Mouse (Mus musculus): Measurements from ENCODE around the gene Upk3a. TPM values are rescaled to one million over a fixed set of nuclear protein-coding genes. Genes with fewer than 3 reads are reported as not detected.
"Not testable (repeated sequence)": the region's sequence is repeated elsewhere in the genome, so short reads cannot be mapped to it uniquely, and the experiment has no call there.

Upk3a gene
- polyA plus RNA-seq, 1 experiment = 0.20 TPM

DNA sequence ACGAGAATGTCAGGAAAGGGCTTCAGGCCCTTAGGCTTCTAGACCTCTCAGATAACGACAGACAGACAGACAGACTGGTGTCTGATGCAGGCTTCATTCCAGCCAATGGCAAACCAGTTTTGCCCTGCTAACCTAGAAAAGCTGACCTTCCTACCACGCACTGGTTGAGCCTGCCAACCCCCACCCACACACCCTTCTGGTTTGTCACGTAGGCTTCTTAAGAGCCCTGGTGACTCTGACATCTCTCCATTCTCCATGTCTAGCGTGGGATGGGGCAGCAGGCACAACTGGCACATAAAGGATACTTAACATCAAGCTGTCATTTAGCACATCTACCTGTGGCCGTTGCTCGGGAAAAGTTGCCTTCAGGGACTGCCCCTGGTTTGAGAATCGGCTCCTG, 7.3 kb upstream of the Upk3a start:
- no peak for DNase-seq
- Histone ChIP-seq H3K4me3 (replicated peaks; ENCODE audit: insufficient read depth, low read depth, low read length) (no peak overlapping the region), H3K27me3 (ENCODE audit: control insufficient read depth, insufficient read depth, low read length) (no peaks in the 10 kb centered on the region), H3K27ac (ENCODE audit: insufficient read depth, low read length) (no peak overlapping the region), H3K4me1 (ENCODE audit: control insufficient read depth, insufficient read depth, low read length) (no peaks in the 10 kb centered on the region)
- TF ChIP-seq CTCF (IDR thresholded peaks at IDR 0.05; ENCODE audit: borderline replicate concordance, insufficient read depth, low read depth, low read length) = no peak
- no peak for TF ChIP-seq POLR2A (IDR thresholded peaks at IDR 0.05; ENCODE audit: borderline replicate concordance, insufficient read depth, low read length)
- 82% methylated on average over 8 of the region's 8 CpGs for WGBS

DNA sequence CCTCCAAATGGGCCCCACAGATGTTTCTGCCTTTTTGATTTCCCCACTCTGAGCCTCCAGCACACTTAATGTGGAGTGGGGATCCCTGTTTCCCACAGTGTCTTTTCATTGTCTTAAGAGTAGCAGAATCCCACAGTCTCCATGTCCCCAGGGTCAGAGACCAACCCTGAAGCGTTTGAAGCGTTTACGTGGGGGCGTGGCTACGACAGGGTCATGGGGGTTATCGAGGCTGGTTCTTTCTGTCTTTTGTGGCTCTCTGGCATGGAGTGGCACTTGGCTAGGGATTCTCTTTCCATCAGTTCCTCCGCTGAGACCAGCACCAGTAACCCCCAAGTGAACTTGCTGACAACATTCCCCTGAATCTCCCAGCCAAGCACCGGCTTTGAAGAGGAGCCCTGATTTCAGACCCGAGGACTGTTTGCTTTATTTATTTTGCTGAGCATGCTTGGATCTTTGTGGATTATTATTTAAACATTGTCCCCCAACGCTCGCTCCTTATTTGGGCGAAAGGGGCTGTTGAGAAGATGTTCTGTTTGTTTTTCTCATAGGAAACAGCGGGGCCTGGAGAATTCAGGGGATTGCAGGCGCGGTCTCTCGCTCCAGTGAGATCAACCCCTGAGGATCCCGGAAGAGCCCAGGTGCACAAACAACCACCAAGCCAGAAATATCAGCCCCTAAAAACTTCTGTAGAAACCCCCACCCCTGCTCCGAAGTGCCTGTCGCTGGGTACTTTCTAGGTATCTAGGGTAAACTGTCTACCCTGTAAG, 4.9 kb upstream of the Upk3a start:
- Histone ChIP-seq H3K27ac (ENCODE audit: insufficient read depth, low read length) (no peak overlapping the region), H3K27me3 (ENCODE audit: control insufficient read depth, insufficient read depth, low read length) (no peaks in the 10 kb centered on the region), H3K4me1 (ENCODE audit: control insufficient read depth, insufficient read depth, low read length) (peaks cover 3% of the 10 kb centered on the region; the same call in 1 of the 2 replicates), H3K4me3 (replicated peaks; ENCODE audit: insufficient read depth, low read depth, low read length) (no peak overlapping the region)
- TF ChIP-seq CTCF (IDR thresholded peaks at IDR 0.05; ENCODE audit: borderline replicate concordance, insufficient read depth, low read depth, low read length) (no peak), POLR2A (IDR thresholded peaks at IDR 0.05; ENCODE audit: borderline replicate concordance, insufficient read depth, low read length) (no peak)
- 60% methylated on average over 19 of the region's 19 CpGs for WGBS
- no peak for DNase-seq

DNA sequence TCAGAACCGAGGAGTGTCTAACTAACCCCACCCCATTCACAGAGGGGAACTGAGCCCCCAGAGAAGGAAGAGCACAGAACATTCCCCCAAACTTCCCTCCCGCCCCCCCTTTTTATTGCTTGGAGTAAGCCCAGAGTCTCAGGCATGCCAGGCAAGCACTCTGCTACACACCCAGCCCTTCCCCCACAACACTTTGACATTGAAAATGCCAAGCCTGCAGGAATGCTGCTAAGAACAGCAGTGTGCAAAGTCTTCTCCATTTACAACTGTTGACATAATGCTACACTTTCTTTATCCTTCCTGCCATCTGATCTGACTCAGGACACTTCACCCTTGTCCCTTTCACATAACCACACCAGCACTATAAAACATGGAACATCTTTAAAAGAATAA, 4.3 kb upstream of the Upk3a start:
- H3K4me3 ChIP-seq (replicated peaks; ENCODE audit: insufficient read depth, low read depth, low read length) = no peak overlapping the region
- peaks cover 5% of the 10 kb centered on the region; the same call in 1 of the 2 replicates for H3K4me1 ChIP-seq (ENCODE audit: control insufficient read depth, insufficient read depth, low read length)
- no peak for DNase-seq
- no peak overlapping the region for H3K27ac ChIP-seq (ENCODE audit: insufficient read depth, low read length)
- WGBS = 56% methylated on average over 2 of the region's 2 CpGs
- H3K27me3 ChIP-seq (ENCODE audit: control insufficient read depth, insufficient read depth, low read length) = no peaks in the 10 kb centered on the region
- TF ChIP-seq POLR2A (IDR thresholded peaks at IDR 0.05; ENCODE audit: borderline replicate concordance, insufficient read depth, low read length) (no peak), CTCF (IDR thresholded peaks at IDR 0.05; ENCODE audit: borderline replicate concordance, insufficient read depth, low read depth, low read length) (no peak)

DNA sequence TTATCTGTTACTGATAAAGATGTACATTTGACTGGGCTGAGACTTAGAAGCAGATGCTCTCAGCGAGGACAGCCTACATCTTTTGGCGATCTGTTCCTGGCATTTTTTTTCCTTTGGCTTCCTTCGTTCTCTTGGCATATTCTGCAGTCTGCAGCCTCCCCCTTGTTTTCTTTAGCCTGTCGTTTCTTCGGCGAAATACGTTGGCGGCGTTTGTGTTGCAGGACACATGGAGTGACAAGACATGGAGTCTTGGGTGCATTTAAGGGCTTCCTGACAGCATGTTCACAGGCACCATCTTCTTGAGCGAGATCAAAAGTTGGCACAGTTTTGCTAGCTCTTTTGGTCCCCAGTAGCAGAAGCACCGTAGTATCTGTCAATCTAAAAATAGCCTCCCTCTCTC, 1.2 kb upstream of the Upk3a start:
- DNase-seq = no peak
- WGBS = 16% methylated on average over 11 of the region's 11 CpGs
- Histone ChIP-seq H3K4me1 (ENCODE audit: control insufficient read depth, insufficient read depth, low read length) (peaks cover 5% of the 10 kb centered on the region; the same call in 1 of the 2 replicates), H3K27ac (ENCODE audit: insufficient read depth, low read length) (no peak overlapping the region), H3K27me3 (ENCODE audit: control insufficient read depth, insufficient read depth, low read length) (no peaks in the 10 kb centered on the region), H3K4me3 (replicated peaks; ENCODE audit: insufficient read depth, low read depth, low read length) (no peak overlapping the region)
- TF ChIP-seq POLR2A (IDR thresholded peaks at IDR 0.05; ENCODE audit: borderline replicate concordance, insufficient read depth, low read length) (no peak), CTCF (IDR thresholded peaks at IDR 0.05; ENCODE audit: borderline replicate concordance, insufficient read depth, low read depth, low read length) (no peak)

DNA sequence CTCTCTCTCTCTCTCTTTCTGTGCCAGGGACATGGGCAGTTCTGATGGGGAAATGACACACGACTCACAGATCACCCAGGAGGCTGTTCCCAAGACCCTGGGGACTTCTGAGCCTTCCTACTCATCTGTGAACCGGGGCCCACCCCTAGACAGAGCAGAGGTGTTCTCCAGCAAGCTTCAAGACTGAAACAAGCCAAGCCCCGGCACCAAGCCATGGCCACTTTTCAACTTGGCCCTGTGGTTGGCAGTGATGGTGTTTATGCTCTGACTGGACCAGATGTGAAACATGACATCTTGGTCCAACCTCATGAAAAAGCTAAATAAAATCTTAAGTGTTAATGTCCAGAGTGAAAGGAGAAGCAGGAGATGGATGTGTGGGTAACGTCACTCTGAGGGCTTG, 5.3 kb downstream of the Upk3a start:
- TF ChIP-seq CTCF (IDR thresholded peaks at IDR 0.05; ENCODE audit: borderline replicate concordance, insufficient read depth, low read depth, low read length) = no peak
- TF ChIP-seq POLR2A (IDR thresholded peaks at IDR 0.05; ENCODE audit: borderline replicate concordance, insufficient read depth, low read length) = no peak
- no peak for DNase-seq
- Histone ChIP-seq H3K27me3 (ENCODE audit: control insufficient read depth, insufficient read depth, low read length) (no peaks in the 10 kb centered on the region), H3K4me1 (ENCODE audit: control insufficient read depth, insufficient read depth, low read length) (0 out of 2 replicates have a peak, but pooled peaks cover 1% of the 10 kb centered on the region), H3K27ac (ENCODE audit: insufficient read depth, low read length) (no peak overlapping the region), H3K4me3 (replicated peaks; ENCODE audit: insufficient read depth, low read depth, low read length) (no peak overlapping the region)
- WGBS = 39% methylated on average over 4 of the region's 4 CpGs

DNA sequence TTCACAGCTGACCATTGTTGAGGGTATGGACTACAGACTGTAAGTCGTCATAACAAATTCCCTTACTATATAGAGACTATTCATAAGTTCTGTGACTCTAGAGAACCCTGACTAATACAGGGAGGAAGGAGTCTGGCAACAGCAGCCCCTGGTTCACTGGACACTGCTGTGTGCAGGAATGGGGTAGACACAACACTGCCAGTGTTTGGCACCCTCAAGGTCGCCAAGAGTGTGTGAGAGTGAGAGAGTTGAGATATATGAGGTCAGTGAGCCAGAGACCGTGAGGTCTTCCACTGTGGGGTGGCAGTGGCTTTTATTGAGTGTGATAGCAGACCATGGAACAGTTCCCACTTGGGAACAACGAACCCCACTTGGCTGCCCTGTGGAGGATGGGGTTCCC, 9.3 kb downstream of the Upk3a start:
- H3K4me1 ChIP-seq (ENCODE audit: control insufficient read depth, insufficient read depth, low read length) = no peaks in the 10 kb centered on the region
- H3K27me3 ChIP-seq (ENCODE audit: control insufficient read depth, insufficient read depth, low read length) = no peaks in the 10 kb centered on the region
- TF ChIP-seq POLR2A (IDR thresholded peaks at IDR 0.05; ENCODE audit: borderline replicate concordance, insufficient read depth, low read length) (no peak), CTCF (IDR thresholded peaks at IDR 0.05; ENCODE audit: borderline replicate concordance, insufficient read depth, low read depth, low read length) (no peak)
- DNase-seq = no peak
- no peak overlapping the region for H3K27ac ChIP-seq (ENCODE audit: insufficient read depth, low read length)
- 65% methylated on average over 4 of the region's 4 CpGs for WGBS
- no peak overlapping the region for H3K4me3 ChIP-seq (replicated peaks; ENCODE audit: insufficient read depth, low read depth, low read length)

DNA sequence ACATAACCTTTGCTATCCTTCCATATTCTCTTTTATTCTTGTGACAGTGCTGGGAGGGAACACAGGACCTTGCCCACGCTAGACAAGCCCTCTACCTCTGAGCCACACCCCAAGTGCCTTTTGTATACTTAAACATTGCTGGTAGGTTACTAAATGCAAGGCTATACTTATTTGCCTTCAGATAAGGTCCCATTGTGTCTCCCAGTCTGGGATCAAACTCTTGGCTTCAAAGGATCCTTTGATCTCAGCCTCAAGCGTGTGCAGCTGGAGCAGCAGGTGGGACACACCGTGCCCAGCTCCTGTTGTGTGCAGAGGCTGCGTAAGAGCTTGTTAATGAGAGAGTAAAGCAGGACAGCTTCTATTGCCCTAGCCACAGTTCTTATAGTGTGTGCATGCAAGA, 10.8 kb downstream of the Upk3a start:
- H3K27ac ChIP-seq (ENCODE audit: insufficient read depth, low read length) = no peak overlapping the region
- WGBS = 57% methylated on average over 4 of the region's 4 CpGs
- TF ChIP-seq CTCF (IDR thresholded peaks at IDR 0.05; ENCODE audit: borderline replicate concordance, insufficient read depth, low read depth, low read length) (no peak), POLR2A (IDR thresholded peaks at IDR 0.05; ENCODE audit: borderline replicate concordance, insufficient read depth, low read length) (no peak)
- no peaks in the 10 kb centered on the region for H3K4me1 ChIP-seq (ENCODE audit: control insufficient read depth, insufficient read depth, low read length)
- H3K4me3 ChIP-seq (replicated peaks; ENCODE audit: insufficient read depth, low read depth, low read length) = no peak overlapping the region
- H3K27me3 ChIP-seq (ENCODE audit: control insufficient read depth, insufficient read depth, low read length) = no peaks in the 10 kb centered on the region
- no peak for DNase-seq

DNA sequence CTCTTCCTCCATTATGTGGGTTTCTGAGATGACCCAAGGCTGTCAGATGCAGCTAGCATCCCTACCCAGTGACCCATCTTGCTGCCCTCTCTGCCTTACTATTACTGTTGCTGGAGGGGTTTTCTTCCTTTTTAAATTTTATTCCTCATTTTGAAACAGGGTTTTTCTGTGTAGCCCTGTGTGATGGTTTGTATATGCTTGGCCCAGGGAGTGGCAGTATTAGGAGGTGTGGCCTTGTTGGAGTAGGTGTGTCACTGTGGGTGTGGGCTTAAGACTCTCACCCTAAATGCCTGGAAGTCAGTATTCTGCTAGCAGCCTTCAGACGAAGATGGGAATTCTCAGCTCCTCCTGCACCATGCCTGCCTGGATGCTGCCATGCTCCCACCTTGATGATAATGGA, 11.7 kb downstream of the Upk3a start, which contains the start of gene Fam118a:
Fam118a (plus strand) TSS at position 301 of the 400 bp plus-strand sequence.
- H3K4me3 ChIP-seq (replicated peaks; ENCODE audit: insufficient read depth, low read depth, low read length); H3K27me3 ChIP-seq (ENCODE audit: control insufficient read depth, insufficient read depth, low read length); DNase-seq; H3K27ac ChIP-seq (ENCODE audit: insufficient read depth, low read length); H3K4me1 ChIP-seq (ENCODE audit: control insufficient read depth, insufficient read depth, low read length): not testable (repeated sequence)
- WGBS = 68% methylated on average over 1 of the region's 1 CpGs

DNA sequence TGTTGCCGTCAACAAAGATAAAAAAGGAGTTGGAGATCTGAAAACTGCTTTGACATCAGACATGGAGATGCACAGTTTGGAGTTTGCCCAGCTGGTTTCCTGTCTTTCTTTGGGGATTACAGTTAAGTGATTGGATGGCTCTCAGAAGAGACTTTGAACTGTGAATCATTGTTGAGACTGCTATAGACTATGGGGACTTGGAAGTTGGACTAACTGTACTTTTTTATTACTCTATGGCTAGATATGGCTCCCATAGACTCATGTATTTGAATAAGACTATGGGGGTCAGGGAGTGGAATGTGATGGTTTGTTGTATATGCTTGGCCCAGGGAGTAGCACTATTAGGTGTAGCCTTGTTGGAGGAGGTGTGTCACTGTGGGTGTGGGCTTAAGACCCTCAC, 13.7 kb downstream of the Upk3a start:
- H3K27me3 ChIP-seq (ENCODE audit: control insufficient read depth, insufficient read depth, low read length); H3K27ac ChIP-seq (ENCODE audit: insufficient read depth, low read length); H3K4me3 ChIP-seq (replicated peaks; ENCODE audit: insufficient read depth, low read depth, low read length); DNase-seq; H3K4me1 ChIP-seq (ENCODE audit: control insufficient read depth, insufficient read depth, low read length): not testable (repeated sequence)
- 93% methylated on average over 1 of the region's 1 CpGs for WGBS

All from cerebellum, adult 2 months (tissue).